Mouse (Mus musculus) heart, postnatal 0 days (tissue): Measurements from ENCODE around the gene Psma1. TPM values are rescaled to one million over a fixed set of nuclear protein-coding genes. Genes with fewer than 3 reads are reported as not detected.

Source experiments
- ATAC-seq: fragments of 200-750 bp; cut with Nextera tagmentation; 2 replicates; pipeline ENCODE4 v1.8.0; 2017; ENCODE audit warnings: low read depth, moderate number of reproducible peaks, moderate library complexity; ENCODE audit not compliant: insufficient read depth
- DNase-seq: peaks from one replicate; pipeline ENCODE4 v3.0.0-alpha.2; 2016; ENCODE audit warnings: low spot score
- H3K27ac ChIP-seq: fragments of 300-500 bp; sonication (generic); 2 replicates; pipeline ENCODE4 v1.5.1; 2014; ENCODE audit warnings: low read depth, mild to moderate bottlenecking
- H3K27me3 ChIP-seq: fragments of 300-500 bp; sonication (generic); 2 replicates; pipeline ENCODE4 v1.6.1; 2014; ENCODE audit warnings: low read length, mixed read lengths; ENCODE audit not compliant: control insufficient read depth, insufficient read depth
- H3K36me3 ChIP-seq: fragments of 300-500 bp; sonication (generic); replicated peaks from 2 replicates; pipeline ENCODE4 v1.6.1; 2014; ENCODE audit warnings: low read length, mixed read lengths; ENCODE audit not compliant: control insufficient read depth, insufficient read depth
- H3K4me1 ChIP-seq: fragments of 300-500 bp; sonication (generic); 2 replicates; pipeline ENCODE4 v1.6.1; 2014; ENCODE audit warnings: antibody characterized with exemption; ENCODE audit not compliant: control insufficient read depth, insufficient read depth
- H3K4me2 ChIP-seq: fragments of 300-500 bp; sonication (generic); 2 replicates; pipeline ENCODE4 v1.6.1; 2014; ENCODE audit warnings: low read depth, mild to moderate bottlenecking, low read length, moderate library complexity
- H3K4me3 ChIP-seq: fragments of 300-500 bp; sonication (generic); 2 replicates; pipeline ENCODE4 v1.5.1; 2014; ENCODE audit warnings: low read depth, low read length
- H3K9ac ChIP-seq: fragments of 300-500 bp; sonication (generic); replicated peaks from 2 replicates; pipeline ENCODE4 v1.6.1; 2014; ENCODE audit warnings: low read depth, low read length, mixed read lengths
- H3K9me3 ChIP-seq: fragments of 300-500 bp; sonication (generic); replicated peaks from 2 replicates; pipeline ENCODE4 v1.6.1; 2016; ENCODE audit warnings: low read length; ENCODE audit not compliant: control insufficient read depth
- CTCF ChIP-seq: IDR thresholded peaks from 2 replicates; pipeline ENCODE4 v1.5.1; 2016; ENCODE audit warnings: antibody characterized with exemption, control low read depth, low read depth
- EP300 ChIP-seq: IDR thresholded peaks from 2 replicates; pipeline ENCODE4 v1.6.1; 2016; ENCODE audit warnings: antibody characterized with exemption, low read depth
- WGBS: fragments of 180-500 bp; shearing (Covaris S2); extraction: QIAGEN DNeasy Blood & Tissue Kit; methylation state at CpG from one replicate; pipeline ENCODE4 v1.1.7; 2014; 5-methylcytosine and 5-hydroxymethylcytosine counted together
- polyA plus RNA-seq: library from polyadenylated mRNA; unstranded; fragments of >200 nt; fragmentation: Nextera tagmentation; extraction: Ambion mirVana; gene quantifications from 2 replicates; pipeline ENCODE4 v1.2.1, GENCODE M21; 2015
- total RNA-seq: library from RNA; depleted of rRNA; stranded (reverse); fragments of >200 nt; gene quantifications from 2 replicates; pipeline ENCODE4 v1.2.3, GENCODE M21; 2014; ENCODE audit warnings: low replicate concordance

Gene Psma1
- total and polyA plus RNA-seq, 2 experiments from 2014 or later, result 196 to 304 TPM

GRCm38 (mm10) chr7:114290078-114290506 is 14.2 kb upstream of the Psma1 start:
- Histone ChIP-seq H3K4me1 (peaks cover 19% of the 10 kb centered on the region), H3K27ac (no peak overlapping the region), H3K36me3 (no peaks in the 10 kb centered on the region), H3K4me2 (no peak overlapping the region), H3K9ac (no peak overlapping the region), H3K9me3 (no peaks in the 10 kb centered on the region), H3K27me3 (no peaks in the 10 kb centered on the region), H3K4me3 (no peak overlapping the region)
- TF ChIP-seq CTCF (no peak), EP300 (no peak)
- WGBS, result 77% methylated on average over 5 of the region's 5 CpGs
- DNase-seq (no peak), ATAC-seq (no peak)

GRCm38 (mm10) chr7:114284296-114284910 is 8.5 kb upstream of the Psma1 start:
- DNase-seq, result no peak
- H3K27me3 ChIP-seq, result no peaks in the 10 kb centered on the region
- 81% methylated on average over 14 of the region's 14 CpGs for WGBS
- no peak for TF ChIP-seq EP300
- no peak for TF ChIP-seq CTCF
- no peak overlapping the region for H3K4me3 ChIP-seq
- H3K9me3 ChIP-seq, result no peaks in the 10 kb centered on the region
- no peak overlapping the region for H3K27ac ChIP-seq
- H3K4me2 ChIP-seq, result no peak overlapping the region
- H3K9ac ChIP-seq, result no peak overlapping the region
- ATAC-seq, result no peak
- H3K36me3 ChIP-seq, result no peaks in the 10 kb centered on the region
- H3K4me1 ChIP-seq, result no peaks in the 10 kb centered on the region

- H3K9ac ChIP-seq, result no peak overlapping the region
- DNase-seq, result no peak
- H3K27me3 ChIP-seq, result no peaks in the 10 kb centered on the region
- no peaks in the 10 kb centered on the region for H3K36me3 ChIP-seq
- no peaks in the 10 kb centered on the region for H3K9me3 ChIP-seq
- no peak overlapping the region for H3K4me3 ChIP-seq
- no peak overlapping the region for H3K27ac ChIP-seq
- 77% methylated on average over 9 of the region's 9 CpGs for WGBS
- no peak for TF ChIP-seq CTCF
- TF ChIP-seq EP300, result no peak
- no peaks in the 10 kb centered on the region for H3K4me1 ChIP-seq
- no peak overlapping the region for H3K4me2 ChIP-seq
- no peak for ATAC-seq
Measured at GRCm38 (mm10) chr7:114283006-114283405, 7.1 kb upstream of the Psma1 start.

- Histone ChIP-seq H3K4me3 (no peak overlapping the region), H3K36me3 (no peaks in the 10 kb centered on the region), H3K4me2 (no peak overlapping the region), H3K27ac (no peak overlapping the region), H3K9me3 (no peaks in the 10 kb centered on the region), H3K9ac (no peak overlapping the region), H3K27me3 (no peaks in the 10 kb centered on the region), H3K4me1 (no peaks in the 10 kb centered on the region)
- 61% methylated on average over 3 of the region's 3 CpGs for WGBS
- ATAC-seq (no peak), DNase-seq (no peak)
- TF ChIP-seq CTCF (peak; percentile 56), EP300 (no peak)
Measured at GRCm38 (mm10) chr7:114281671-114282070, 5.8 kb upstream of the Psma1 start.

GRCm38 (mm10) chr7:114275372-114276004 is 430 bp downstream of the Psma1 start:
- Histone ChIP-seq H3K4me2 (peak overlapping the region; percentile 85), H3K4me1 (peaks cover 6% of the 10 kb centered on the region; the same call in 1 of the 2 replicates), H3K27me3 (no peaks in the 10 kb centered on the region), H3K4me3 (peak overlapping the region; percentile 87), H3K36me3 (peaks cover 30% of the 10 kb centered on the region), H3K9me3 (no peaks in the 10 kb centered on the region), H3K27ac (peak overlapping the region; percentile 61), H3K9ac (peak overlapping the region; percentile 86)
- 1% methylated on average over 24 of the region's 24 CpGs for WGBS
- DNase-seq (no peak), ATAC-seq (no peak; the same call in none of the 2 replicates)
- TF ChIP-seq EP300 (no peak), CTCF (no peak)
